Mouse (Mus musculus) thymus, postnatal 4 days (tissue): ENCODE measurements around the gene Etl4.

Experiments
- DNase-seq: peaks from one replicate; pipeline ENCODE4 v3.0.0; 2021

Gene Etl4

GRCm38 (mm10) chr2:20445156-20446155 is 535.9 kb downstream of the Etl4 start:
- DNase-seq: no peak

GRCm38 (mm10) chr2:20446180-20446579 is 536.6 kb downstream of the Etl4 start:
- no peak for DNase-seq

- DNase-seq: no peak
These were observed 541.4 kb downstream of the Etl4 start for GRCm38 (mm10) chr2:20450945-20451344.

DNA sequence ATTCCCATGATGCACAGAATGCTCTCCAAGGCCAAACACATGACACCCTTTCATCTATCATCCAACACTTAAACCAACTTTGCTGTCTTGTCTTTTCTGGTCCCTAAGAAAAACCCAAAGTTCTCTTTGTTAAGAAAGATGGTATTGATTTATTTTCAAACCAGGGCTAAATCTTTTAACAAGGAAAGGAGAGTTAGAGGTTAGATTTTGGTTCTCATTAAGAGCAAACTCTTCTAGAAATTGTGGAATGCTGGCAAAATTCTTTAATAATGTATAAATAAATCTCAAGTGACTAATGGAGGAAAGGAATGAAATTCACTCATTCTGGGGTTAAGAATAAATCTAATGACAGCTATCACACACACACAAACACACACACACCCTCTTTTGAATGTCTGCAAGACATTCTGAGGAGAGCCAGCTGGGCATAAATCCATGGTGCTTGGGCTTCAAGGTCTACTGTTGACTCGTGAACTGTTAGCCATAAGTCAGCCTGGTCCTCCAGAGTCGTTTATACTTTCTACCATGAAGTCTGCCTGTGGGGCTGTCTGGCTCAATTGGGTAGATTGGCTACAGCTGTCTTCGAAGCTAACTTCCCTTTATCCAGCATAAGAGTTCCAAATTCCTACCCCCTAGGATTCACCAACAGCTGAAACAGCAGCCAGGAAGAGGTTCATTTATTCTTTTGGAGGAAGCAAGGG is 544.1 kb downstream of the Etl4 start:
- DNase-seq: no peak

DNA sequence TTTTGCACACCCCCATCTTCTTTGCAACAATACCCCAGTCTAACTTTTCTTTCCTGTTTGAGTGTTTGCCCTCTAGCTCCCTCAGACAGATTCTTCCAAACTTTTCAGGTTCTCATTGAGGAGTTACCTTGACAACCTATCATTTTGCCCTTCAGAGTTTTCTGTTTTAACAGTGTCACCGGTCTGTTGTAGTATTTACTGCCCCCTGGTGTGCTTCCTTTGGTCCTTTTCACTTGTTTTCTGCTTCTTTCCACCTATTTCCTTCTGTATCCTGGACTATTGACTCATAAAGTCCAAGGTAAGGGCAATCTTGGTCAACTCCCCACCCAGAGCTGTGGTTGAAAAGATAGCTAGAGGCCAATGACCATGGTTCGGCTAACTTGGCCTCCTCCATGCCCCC is 569.6 kb downstream of the Etl4 start:
- no peak for DNase-seq

DNA sequence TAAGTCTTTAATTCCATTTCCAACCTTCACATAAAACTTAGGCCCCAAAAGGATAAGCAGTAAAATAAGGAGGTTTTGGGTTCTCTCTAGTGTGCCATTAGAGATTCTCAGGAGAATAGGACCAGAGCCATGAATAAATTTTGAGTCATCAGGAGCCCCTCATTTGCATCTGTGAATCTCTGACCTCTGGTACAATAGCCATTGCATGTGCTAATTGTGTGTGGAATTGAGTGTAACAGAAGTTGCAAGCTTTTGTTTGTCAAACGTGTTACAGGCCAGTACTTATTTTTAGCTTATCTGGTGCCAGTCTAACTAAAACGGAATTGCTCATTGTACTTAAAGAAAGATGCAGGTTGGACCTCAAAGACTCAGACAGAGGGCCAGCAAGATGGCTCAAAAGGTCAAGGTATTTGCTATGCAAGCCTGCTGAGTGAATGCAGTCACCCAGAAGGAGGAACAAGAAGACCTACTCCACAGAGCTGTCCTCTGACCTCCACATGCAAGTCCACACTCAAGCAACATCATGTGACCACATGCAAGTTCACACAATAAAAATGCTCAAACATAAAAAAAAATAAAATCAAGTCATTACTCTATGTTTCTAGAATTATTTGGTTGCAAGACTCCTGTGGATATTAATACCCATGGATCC is 576.7 kb downstream of the Etl4 start:
- DNase-seq: no peak

GRCm38 (mm10) chr2:20489090-20489489 is 579.5 kb downstream of the Etl4 start:
- DNase-seq: no peak

GRCm38 (mm10) chr2:20492125-20492524 is 582.5 kb downstream of the Etl4 start:
- peak; percentile 24 for DNase-seq

GRCm38 (mm10) chr2:20493806-20494205 is 584.2 kb downstream of the Etl4 start:
- no peak for DNase-seq

GRCm38 (mm10) chr2:20494666-20495065 is 585.1 kb downstream of the Etl4 start:
- DNase-seq: peak; percentile 49

GRCm38 (mm10) chr2:20496219-20496800 is 586.7 kb downstream of the Etl4 start:
- no peak for DNase-seq

DNA sequence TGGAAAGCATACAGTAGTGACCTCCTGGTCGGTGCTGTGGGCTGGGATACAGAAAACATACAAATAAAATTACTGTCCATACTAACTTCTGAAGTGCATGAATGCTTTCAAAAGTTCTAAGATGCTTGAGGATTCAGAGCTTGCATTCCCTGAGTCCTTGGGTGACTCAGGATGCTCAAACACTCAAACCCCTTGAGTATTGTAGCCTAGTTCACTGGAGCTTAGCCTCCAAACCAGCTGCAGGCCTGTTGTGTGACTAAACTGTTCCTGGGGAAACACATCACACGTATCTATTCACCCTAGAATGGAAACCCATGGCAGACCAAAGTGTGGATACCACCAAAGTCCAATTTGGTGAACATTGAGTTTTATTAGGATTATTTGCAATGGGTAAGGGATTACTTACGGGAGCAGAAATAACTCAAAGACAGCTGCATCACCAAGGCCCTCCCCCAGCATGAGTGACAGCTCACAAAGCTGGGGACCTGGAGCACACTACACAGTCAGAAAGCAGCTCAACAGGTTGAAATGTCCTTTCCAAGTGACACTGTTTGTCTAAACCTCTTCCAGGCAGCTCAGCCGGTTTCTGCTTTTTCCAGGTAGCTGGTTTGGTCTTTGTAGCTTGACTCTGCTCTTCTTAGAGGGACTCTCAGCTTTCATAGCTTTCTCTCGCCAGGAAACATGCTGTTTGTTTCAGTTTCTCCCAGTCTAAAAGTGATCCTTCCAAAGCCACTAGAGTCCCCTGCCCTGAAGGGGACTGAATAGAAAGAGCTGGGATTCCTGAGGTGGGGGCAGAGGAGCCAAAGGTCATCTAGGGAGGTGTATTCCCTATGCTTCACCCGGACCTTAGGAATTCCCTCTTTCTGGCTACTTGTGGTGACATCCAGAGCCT is 598.5 kb downstream of the Etl4 start:
- no peak for DNase-seq

DNA sequence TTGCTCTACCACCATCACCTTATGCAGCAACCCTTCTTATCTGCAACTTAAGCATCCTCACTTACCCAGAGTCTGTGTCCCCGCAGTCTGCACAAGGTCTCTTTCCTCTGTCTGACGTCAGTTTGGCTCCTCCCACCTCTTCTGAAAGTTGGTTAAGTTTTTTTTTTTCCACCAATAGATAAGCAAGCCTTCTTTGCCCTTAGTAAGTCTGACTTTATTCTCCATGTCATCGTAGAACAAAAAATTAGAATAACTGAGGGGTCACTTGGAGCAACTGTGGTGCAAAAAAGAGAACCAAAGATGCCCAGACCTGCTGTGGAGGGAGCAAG is 599.1 kb downstream of the Etl4 start:
- no peak for DNase-seq

- no peak for DNase-seq
These were observed 600.5 kb downstream of the Etl4 start for GRCm38 (mm10) chr2:20510061-20510460.

GRCm38 (mm10) chr2:20516270-20516865 is 606.8 kb downstream of the Etl4 start:
- DNase-seq: no peak

DNA sequence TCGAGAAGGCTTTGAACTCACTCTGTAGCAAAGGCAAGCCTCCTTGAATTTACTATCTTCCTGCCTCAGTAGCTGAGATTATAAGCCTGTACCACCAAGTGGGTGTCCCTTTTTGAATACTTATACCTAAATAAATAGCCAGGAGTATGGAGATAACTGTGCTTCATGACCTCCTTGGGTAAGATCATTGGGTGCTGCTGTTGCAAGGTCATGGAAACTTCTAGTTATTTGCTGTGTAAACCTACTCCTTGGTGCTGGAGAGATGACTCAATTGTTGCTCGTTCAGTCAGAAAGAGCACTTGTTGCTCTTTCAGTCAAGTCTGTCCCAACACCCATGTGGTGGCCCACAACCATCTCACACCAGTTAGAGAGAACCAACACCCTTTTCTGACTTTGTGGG is 608.3 kb downstream of the Etl4 start:
- no peak for DNase-seq

- DNase-seq: no peak
These were observed 608.9 kb downstream of the Etl4 start for GRCm38 (mm10) chr2:20518506-20518905.

DNA sequence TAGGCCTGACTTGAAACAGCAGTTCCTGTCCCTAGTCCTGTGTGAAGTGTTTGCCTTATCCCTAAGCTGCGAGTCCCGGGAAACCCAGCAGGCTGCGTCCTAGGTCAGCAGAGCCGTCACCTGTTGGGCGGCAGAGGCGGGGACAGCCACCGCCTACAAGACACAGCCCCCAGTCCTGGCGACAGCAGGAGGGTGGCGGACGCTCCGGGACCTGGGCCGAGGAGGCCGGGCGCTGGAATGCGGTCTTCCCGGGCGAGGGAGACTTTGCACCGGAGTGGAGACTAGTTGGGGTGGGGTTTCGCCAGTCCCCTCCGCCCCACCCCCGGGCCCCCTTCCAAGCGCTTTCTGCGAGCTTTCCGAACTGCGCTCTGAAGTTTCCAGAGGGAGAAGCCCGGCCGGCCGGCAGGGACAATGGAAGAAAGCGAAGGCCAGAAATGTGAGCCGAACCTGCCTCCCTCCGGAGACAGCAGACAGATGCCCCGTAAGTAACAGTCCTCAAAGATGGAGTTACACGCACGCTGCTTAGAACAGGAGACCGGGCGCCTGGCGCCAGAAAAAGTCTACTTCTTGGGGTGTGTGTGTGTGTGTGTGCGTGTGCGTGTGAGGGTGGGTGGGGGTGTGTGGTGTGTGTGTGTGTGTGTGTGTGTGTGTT is 610.0 kb downstream of the Etl4 start:
- peak; percentile 7 for DNase-seq

DNA sequence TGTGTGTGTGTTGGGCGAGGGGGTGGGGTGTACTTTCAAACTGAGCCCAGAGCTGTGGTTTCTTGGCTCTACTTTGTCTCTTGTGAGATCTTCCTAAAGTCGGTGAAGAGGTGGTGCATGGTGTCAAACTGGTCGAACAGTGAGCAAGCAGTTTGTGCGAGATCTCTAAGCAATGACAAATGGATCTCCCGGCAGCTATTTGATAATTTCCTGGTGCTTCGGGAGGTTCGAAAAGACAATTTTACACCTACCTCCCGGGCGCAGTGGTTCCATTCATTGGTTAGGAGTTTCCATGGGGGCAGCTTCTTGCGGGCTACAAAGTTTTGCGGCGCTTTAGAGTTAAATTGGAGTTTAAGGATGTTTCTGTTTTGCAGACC is 610.5 kb downstream of the Etl4 start:
- DNase-seq: no peak

DNA sequence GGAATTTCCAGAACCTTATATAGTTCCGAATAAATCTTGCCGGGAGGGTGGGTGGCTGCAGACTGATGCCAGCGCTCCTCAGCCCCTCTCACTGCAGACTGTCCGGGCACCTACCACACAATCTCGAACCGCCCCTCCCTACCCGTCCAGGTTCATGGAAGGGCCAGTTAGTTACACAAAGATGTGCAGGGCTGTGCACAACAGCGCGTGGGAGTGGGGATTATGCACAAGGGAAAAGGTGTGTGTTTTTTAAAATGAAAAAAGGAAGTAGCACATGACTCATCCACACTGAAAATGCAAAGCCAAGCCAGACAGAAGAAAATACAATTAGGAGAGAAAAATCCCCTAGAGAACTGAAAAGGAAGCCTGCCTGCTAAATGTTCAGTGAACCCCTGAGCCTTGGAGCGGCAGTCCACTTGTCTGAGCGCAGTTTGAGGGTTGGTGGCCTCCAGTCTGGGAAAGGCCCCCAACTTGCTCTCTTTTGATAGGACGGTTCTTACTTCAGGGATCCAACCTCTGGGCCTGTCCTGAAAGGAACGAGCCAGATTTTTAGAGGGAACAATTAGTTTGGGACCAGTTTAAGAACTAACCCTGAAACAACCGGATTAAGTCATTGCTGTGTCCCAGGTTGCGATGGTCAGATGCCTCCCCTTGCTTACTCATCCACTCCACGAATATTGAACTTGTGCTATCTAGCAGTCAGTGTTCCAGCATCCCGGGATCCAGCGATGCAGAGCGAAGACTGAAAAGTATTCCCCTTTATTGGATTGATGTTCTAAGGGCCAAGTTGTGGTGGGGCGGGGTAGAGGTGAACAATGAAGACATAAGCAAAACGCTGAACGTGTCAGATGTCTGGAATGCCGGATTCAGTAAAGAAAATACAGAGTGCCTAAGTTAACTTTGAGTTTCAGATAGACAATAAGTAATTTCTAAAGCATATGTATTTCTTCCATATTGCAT is 611.3 kb downstream of the Etl4 start:
- no peak for DNase-seq
